Mouse (Mus musculus): ENCODE measurements around the gene Agtpbp1. TPM values are rescaled to one million over a fixed set of nuclear protein-coding genes. Genes with fewer than 3 reads are reported as not detected.

The Agtpbp1 gene
- polyA plus RNA-seq, 1 experiment from 2014 or later: 16.3 TPM

DNA sequence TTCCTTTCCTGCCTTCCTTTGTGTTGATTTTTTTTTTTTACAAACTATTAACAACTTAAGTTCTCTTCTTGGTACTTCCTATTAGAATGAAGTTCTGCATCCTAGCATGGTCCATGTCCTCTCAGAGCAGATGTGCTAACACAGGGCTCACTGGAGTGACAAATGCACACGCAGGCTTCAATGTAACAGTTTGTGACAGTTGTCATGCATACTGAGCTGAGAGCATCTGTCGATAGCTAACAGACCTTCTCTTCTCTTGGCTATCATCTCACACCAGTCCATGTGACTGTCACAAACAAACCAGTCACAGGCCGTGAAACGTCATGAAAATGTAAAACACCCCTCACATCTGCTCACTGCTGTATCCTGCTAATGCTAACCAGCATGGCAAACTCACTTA, 50.7 kb downstream of the Agtpbp1 start:
- no peak for DNase-seq (ENCODE audit: low spot score)

DNA sequence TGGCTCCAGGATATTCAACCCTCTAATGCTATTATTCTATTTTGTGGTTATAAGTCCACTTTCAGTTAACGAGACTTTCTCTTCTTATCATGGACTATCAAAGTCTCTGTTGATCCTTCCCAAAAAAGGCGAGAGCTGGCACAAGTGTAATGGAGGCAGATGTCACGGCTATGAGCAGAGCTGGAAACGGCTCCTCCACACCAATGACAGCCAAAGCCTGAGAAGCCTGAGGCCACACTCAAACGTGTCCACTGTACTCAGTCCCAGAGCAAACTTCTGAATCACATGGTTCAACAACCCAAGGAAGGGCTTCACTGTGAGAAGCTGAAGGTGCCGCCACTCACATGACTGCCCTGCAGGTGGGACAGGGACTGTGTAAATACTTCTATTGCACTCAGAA, 51.7 kb downstream of the Agtpbp1 start:
- DNase-seq (ENCODE audit: low spot score): no peak

DNA sequence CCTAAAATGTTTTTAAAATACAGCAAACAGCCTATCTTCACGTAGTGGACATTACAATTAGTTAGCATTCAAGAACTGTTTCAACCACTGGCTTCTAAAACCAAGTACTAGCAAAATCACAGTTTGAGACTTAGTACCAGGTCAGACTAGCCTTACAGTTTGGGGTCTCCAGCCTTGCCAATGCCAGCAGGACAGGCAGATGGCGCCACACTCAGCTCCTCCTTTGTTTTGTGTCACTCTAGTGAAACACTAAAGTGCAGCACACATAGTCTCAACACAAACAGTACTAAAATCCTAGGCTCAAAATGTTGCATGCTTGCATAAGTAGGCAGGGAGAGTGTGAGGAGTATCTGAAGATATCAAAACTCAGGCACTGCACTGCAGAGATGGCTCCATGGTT, 53.8 kb downstream of the Agtpbp1 start:
- no peak for DNase-seq (ENCODE audit: low spot score)

DNA sequence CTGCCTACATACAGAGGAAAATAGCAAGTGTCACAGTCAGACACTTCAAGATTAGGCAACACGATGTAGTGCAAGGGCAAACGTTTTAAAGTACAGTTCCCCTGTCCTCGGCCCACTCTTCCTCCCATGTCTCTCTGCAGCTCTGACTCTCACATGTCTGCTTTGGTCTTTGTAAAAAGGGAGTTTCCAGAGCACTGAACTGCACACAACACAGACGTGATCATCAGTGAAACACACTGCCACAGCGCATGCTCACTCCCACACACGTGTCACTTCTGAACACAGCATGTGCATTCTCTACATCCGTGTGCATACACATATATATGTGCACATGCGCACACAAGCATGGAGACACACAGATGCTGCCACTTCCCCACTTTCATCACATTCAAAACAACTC, 54.5 kb downstream of the Agtpbp1 start:
- DNase-seq (ENCODE audit: low spot score): no peak

DNA sequence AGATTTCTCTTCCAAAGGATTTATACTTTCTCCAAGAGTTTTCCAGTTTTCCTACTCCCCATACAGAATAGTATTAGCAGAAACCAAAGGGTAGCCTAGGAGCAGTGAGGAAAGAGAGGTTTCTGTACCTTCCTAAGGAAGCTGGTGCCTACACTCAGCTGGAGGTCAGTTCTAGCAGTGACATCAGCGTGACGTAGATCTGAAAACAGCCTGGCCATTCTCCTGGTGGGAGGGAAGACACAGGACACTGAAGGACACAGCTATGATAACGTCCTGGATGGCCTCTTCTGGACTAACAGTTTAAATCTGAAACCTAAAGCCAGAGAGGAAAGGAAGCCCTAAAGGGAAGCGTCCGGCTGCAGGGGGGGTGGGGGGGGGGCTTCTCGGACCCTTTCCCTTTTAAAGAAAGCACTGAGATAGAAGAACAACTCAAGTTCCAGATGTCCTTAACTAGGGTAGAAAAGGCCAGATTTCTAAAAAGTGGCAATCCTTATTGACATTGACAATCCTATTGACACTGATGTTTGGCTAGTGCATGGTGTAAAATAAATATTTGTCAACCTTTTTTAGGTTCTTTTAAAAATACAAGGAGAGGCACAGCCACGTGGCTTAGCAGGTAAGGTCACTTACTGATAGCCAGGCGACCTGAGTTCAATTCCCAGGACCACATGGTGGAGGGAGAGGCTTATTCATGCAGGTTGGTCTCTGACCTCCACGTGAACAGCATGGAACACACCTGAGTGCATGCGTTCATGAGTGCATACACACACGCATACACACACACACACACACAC, 63.6 kb downstream of the Agtpbp1 start:
- no peak for DNase-seq (ENCODE audit: low spot score)

DNA sequence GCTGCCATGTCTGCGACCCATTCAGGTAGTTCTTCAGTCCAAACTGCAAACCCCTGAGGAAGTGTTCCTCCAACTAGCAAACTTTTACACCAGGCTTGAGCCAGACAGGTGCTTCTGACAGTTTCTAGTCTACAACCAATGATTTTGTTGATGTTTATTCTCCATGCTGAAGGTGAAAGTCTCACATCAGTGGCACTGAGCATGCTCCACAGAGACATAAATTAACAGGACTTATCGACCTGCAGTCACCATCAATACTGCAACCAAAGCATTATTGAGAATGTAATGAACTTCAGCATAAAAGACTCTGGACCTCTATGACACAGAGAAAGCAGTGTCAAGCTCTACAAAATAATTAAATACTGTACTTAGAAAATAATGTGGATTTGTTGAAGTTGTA, 64.2 kb downstream of the Agtpbp1 start:
- no peak for DNase-seq (ENCODE audit: low spot score)

DNA sequence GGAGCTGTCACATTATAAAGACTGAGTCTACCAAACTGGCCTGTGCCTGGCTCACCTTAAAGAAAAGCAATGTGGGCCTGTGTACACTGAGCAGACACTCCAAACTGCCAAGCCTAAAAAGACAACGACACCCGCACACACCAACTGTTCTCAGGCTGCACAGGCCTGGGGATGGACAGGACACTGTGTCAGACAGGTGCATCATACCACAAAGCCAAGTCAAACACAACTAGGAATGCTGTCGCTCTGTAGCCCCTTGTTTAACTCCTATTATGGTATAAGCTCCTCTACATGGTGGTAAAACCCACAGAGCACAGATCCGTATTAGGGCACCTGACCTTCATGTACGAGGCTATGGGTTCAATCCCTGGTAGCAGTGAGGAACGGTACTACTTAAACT, 65.5 kb downstream of the Agtpbp1 start:
- DNase-seq (ENCODE audit: low spot score): no peak

DNA sequence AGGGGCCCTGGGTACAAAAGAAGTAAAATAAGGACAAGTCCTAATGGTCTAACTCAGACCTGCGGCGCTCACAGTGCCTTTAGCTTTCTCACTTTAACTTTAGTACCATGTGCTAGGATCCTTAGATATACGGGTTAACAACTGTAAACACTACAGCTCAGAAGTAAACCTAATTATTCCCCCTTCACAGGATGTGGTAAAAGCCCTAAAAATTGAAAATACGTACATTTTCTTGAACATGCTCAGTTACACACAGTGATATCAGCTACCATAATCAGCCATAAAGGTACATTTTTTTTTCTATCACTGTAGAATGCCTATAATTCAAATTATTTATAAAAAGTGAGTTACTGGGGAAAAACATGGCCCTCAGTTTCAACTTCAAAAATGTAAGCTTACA, 67.0 kb downstream of the Agtpbp1 start:
- DNase-seq (ENCODE audit: low spot score): no peak

DNA sequence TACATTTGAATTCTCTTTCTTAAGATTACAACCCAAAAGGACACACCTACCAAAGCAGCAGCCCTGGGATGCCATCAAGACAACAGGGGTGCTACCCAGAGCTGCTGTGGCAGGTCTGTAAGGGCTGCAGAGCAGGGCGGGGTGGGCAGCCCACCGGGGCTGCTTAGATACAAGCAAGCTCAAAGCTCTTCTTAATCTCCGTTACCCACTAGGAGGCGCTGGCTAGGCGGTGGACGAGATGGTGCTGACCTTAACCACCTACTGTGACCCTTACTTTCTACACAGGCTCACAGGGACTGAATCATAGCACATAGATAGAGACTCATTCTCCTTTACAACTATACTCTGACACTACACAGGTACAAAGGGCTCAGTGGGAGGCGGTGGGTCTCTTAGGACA, 70.0 kb downstream of the Agtpbp1 start:
- DNase-seq (ENCODE audit: low spot score): peak; percentile 42

DNA sequence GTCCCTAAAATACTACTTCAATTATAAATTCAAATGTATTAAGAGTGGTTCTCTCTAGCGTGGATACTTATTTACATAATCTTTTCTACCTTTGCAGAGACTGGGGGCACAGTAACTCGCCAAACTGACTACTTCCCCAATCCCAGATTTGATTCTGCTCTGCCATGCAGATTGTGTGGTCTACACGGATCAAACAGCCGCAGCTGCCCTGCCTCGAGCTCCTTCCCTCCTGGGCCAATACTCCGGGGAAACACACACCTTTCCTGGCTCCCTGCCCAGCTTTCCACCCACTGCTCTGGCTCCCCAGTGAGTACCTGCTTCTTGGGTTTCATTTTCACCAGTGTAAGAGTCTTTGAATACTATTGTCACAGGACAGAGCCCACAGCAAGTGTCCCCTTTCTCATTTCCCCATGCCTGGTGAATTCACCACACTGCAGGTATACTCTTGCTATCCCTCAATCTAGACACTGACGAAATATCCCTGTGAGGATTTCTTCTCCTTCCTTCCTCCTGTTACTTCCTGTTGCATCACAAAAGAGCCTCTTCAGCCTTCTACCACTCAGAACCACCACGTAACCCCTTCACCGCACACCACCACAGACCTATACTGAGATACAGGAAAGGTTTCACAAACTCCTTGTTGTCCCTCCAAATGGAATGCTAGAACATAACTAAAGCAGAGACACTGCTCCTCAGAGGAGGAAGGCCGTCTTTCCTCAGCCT, 75.2 kb downstream of the Agtpbp1 start:
- DNase-seq (ENCODE audit: low spot score): no peak

DNA sequence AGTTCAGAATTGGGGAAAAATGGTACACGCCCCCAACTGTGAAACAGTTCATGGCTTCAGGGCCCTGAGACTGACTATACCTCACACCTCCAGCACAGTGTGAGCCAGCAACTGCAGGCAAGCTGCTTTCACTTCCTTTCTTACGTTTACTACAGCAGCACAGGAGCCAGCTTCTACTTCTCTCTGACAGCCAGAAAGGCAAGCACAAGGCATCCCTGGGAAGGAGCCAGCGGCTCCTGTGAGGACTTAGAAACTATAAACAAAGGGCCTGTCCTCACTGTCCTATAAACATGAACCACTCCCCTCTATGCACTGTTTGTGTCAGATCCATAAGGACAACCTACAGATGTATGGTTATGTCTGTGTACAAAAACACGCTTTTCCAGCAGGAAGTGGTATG, 76.4 kb downstream of the Agtpbp1 start:
- no peak for DNase-seq (ENCODE audit: low spot score)

DNA sequence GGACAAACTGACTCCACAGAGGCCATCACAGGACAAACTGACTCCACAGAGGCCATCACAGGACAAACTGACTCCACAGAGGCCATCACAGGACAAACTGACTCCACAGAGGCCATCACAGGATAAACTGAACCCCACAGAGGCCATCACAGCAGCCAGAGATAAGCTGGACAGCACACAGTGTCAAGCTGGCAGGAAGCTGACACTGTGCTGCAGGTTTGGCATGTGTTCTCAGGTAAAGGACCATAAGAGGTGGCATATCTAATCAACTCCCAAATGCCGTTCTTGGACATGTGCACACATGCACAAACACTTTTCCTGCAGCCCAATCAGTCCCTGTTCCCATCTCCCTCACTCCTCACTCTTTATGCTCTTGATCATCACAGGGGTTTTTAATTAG, 78.6 kb downstream of the Agtpbp1 start:
- no peak for DNase-seq (ENCODE audit: low spot score)

DNA sequence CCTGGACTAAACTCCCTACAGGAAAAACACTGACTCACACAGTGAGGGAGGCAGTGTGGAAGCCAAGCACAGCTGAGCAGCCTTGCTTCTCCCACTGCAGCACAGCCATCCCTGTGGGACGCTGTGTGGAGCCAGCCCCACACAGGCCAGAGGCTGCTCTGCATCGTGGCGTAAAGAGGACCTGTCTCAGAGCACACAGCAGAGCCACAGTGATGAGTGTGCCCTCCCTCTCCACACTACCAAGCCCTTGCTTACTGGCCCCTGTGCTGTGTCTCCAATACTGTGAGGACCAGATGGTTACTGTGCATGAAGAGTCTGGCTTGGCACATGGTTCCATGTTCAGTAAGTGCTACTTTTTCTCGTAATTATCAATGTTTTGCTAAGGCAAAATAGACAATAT, 79.2 kb downstream of the Agtpbp1 start:
- DNase-seq (ENCODE audit: low spot score): no peak

DNA sequence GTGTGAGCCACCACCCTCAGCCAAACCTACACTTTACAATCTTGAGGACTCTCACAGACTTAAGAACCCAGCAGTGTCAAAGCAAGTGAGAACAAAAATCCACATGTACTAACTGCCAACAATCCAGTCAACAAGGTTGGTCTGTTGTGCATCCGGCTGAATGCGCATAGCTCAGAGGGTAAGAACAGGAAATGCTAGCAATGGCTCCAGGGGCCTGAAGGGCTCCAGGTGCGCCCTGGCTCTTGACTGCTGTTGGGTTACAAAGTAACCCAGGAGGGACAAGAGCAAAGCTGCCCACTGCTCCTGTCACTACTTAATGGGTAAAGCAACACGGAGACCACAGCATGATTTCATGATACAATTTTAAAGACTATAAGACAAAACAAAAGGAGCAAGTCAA, 81.4 kb downstream of the Agtpbp1 start:
- peak; percentile 65 for DNase-seq (ENCODE audit: low spot score)

DNA sequence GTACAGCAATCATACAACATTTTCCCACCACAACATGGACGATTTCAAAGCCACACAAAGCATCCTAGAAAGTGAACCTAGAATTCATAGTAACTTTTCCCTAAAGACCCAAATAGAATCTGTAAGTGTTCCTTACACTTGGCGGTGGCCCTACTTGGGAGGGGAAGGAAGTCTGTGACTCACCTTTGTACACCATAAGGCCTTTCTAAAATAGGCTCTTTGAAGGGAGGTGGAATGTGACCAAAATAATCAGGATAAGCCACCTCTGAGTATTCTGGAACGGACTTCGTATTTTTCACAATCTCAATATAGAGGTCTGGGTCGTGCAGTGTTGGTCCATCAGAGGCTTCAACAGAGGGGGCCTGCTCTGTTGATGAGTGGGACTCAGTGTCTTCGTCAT, 85.2 kb downstream of the Agtpbp1 start:
- DNase-seq (ENCODE audit: low spot score): no peak

DNA sequence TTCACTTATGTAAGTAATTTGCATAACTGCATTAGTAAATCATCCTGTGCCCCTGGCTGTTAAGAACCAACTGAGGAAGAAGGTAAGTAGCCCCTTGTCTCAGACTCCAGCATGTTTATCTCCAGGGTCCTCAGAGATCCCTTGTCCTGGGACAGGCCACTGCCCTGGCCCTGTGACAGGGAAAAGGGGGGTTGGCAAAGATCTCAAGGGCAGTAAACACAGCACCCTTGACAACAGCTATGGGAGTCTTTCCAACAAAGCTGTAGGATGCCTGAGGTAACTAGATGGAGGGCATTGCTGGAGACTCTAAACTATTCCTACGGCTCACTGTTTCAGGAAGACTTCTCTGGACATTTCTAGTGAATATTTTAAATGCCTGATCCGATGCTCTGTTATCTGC, 85.7 kb downstream of the Agtpbp1 start:
- no peak for DNase-seq (ENCODE audit: low spot score)

DNA sequence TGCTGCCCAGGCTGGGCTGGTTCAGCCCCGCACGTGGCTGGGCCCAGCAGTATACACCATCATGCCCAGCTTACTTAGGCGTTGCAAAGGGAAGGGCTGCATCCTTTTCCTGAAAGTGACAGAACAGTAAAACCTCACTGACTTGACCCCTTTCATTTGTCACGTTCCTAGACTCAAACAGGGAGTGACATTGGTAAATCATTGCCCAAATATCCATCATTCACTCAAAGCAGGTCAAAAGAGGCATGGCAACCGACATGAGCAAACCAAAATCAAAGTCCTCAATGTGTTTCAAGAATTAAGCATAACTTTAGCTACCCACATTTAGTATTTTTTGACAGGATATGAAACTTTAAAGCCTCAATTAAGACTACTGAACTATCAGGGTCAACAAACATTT, 86.8 kb downstream of the Agtpbp1 start:
- no peak for DNase-seq (ENCODE audit: low spot score)

DNA sequence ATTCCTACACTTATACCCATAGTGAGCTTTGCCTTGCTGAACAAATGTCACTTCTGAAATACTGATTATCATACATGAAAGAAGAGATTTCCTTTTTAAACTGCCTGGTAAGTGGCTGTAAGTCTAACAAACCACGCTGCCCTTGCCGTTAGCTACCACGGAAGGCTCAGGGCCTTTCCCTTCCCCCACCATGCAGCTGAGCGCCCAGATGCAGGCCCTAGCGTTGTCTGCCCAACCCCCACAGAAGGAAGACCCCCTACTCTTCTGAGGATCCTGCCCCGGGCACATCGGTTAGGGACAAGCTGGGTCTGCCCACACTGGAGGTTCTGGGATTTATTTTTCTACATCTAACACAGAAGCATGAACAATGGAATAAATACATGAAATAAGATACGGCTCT, 89.2 kb downstream of the Agtpbp1 start:
- no peak for DNase-seq (ENCODE audit: low spot score)

DNA sequence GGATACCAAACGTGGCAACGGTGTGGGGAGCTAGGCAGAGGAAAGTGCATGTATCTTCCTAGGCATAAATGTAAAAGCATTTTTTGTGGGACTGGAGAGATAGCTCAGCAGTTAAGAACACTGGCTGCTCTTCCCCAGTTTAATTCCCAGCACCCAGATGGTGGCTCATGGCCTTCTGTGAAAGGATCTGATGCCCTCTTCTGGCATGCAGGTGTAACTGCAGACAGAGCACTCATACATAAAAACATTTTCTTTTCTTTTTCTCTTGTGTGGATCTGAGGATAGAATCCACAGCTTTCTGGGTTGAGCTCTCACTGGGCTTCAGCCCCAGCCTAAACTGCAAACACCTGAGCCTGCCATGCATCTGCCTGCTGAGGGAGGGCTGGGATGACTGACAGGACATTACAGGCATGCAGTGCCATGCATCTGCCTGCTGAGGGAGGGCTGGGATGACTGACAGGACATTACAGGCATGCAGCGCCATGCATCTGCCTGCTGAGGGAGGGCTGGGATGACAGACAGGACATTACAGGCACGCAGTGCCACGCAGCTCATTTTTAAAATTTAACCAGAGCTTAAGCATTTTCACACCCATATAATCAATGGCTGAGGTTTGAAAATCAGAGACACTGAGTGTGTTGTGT, 90.3 kb downstream of the Agtpbp1 start:
- DNase-seq (ENCODE audit: low spot score): no peak

DNA sequence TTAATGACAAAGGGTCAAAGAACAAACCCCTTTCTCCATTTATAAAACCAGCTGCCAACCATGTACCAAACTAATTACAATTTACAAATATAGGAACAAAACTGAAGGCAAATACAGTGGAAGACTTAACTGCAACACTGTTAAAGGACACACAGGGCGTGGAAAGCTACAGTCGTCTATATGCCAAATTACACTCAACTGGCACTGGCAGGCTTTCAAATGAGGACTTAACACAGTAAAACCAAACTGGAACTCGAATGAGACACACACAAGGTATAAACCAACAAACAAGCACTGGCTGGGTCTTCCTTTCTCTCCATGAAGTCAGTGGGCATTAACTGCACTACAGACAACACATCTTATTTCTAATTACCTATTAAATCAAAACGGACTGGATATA, 94.3 kb downstream of the Agtpbp1 start:
- DNase-seq (ENCODE audit: low spot score): no peak

DNA sequence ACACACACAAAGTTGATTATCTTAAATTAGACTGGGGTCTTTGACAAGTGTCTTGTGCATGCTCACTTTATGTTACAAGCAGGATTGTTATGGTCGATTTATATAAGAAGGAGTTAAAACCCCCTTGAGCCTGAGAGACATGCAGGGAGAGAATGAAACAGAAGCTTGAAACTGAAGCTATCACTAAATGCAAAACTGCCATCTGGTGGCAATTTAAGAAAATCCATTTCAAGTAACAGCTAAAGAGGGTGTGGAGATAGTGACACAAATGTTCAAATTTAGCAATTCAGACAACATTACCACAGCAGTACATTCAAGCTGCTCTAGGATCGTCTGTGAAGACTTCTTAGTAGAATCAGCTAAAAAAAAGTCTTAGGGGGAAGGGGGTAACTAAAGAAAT, 95.9 kb downstream of the Agtpbp1 start:
- DNase-seq (ENCODE audit: low spot score): peak; percentile 37

DNA sequence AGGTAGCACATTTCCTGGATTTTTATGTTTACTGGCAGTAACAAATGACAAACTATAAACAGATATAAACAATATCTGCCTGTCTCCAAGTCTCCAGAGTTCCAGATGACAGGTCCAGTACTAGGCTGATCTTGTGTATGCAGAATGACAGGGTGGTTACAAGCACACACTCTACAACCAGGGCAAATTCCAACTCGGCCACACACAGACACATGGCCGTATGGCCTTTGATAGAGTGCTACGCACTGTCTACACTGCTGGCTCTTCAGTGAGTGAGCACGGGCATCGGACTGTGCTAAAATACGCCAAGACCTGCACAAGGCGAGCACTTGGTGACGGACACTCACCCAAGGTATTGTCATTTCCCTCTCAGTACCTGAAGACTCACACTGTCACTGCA, 97.7 kb downstream of the Agtpbp1 start:
- no peak for DNase-seq (ENCODE audit: low spot score)

DNA sequence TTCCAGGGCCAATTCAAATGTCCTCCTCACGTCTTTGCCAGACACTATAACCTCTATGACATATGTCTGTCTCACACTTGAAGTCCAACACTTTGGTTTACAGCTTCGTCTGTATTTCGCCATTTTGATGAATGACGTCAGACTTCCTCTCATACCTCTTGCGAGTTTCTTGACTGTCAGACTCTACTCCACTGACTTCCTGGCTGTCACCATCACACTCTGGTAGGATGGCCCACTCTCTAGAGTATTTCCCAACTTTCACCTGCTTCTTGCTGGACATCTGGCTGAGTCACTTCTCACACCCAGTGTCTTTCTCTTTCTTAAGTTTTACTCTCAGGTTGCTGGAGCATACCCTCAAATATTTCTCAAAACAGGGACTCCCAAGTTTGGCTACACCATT, 98.8 kb downstream of the Agtpbp1 start:
- DNase-seq (ENCODE audit: low spot score): no peak

All from thymus, postnatal 0 days (tissue).